Mouse (Mus musculus): Measurements from ENCODE around the gene Ddx20.

DNA sequence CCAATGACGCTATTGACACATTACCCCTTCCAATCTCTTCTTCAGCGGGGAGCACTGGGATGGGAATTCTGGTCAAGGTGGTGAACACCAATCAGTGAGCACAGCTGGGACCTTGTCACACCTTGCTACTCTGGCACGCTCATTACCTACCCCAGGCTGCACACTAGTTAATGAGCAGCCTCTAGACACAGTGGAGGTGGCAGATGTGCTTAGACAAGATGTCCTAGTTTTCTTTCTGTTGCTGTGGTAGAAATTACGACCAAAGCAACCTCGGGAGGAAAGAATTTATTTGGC is 9.7 kb upstream of the Ddx20 start:
- TF ChIP-seq POLR2A (IDR thresholded peaks at IDR 0.05; ENCODE audit: borderline replicate concordance, extremely low read depth, insufficient read depth, insufficient read length, poor library complexity, severe bottlenecking) (no peak), CTCF (IDR thresholded peaks at IDR 0.05; ENCODE audit: borderline replicate concordance, extremely low read depth, insufficient read depth, insufficient read length) (no peak)
